Mouse (Mus musculus) spleen, postnatal 10 days (tissue): ENCODE results near the gene Itpr1.

Experiments used
- DNase-seq, 2 experiments: peaks; one replicate each; pipeline ENCODE4 v3.0.0; 2021 to 2022; ENCODE audit warnings: low spot score in 2 of 2

The Itpr1 gene

GRCm38 (mm10) chr6:108316951-108317350, 104.1 kb downstream of the Itpr1 start:
- no peak for DNase-seq

- DNase-seq = no peak
These were observed 108.8 kb downstream of the Itpr1 start for GRCm38 (mm10) chr6:108321653-108322052.

- DNase-seq = no peak
These were observed 111.6 kb downstream of the Itpr1 start for GRCm38 (mm10) chr6:108324464-108325025.

- DNase-seq = no peak
These were observed 112.5 kb downstream of the Itpr1 start for GRCm38 (mm10) chr6:108325400-108325799.

GRCm38 (mm10) chr6:108325948-108326411, 113.1 kb downstream of the Itpr1 start:
- DNase-seq = no peak

- no peak for DNase-seq
These were observed 113.9 kb downstream of the Itpr1 start for GRCm38 (mm10) chr6:108326751-108327161.

DNA sequence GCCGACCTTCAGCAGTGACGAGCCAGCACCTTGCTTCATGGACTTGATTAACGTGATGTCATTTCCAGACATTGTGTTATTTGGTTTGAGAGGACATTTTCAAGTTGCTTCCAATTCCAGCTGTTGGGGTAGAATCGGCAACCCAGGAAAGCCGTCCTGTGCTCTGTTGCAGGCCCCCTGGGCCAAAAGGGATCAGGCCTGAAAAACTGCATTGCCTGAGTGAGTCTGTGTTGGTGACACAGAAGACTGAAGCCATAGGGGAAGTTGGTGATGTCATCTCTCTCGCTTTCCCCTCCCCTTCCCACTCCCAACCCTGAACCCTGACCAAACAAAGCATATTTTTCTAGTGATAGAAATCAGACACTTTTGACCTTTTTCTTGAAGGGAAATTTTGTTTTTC, 114.7 kb downstream of the Itpr1 start:
- DNase-seq = no peak

DNA sequence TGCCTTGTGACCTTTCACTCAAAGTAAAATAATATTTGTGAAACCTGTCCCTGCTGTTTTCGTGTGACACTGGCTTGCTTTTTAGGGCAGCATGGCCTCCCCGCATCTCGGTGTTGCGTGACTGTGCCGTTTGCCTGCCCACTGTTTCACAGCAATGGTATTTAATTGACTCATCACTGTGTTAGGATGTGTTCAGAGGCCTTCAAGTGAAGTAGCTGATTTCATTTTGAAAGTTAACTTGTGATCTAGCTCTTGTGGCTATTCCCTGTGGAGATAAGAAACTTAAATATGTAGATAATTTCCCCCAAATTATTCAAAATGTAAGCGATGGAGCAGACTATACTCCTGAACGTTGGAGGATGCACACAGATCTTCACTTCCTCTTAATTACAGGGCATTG, 115.4 kb downstream of the Itpr1 start:
- no peak for DNase-seq

DNA sequence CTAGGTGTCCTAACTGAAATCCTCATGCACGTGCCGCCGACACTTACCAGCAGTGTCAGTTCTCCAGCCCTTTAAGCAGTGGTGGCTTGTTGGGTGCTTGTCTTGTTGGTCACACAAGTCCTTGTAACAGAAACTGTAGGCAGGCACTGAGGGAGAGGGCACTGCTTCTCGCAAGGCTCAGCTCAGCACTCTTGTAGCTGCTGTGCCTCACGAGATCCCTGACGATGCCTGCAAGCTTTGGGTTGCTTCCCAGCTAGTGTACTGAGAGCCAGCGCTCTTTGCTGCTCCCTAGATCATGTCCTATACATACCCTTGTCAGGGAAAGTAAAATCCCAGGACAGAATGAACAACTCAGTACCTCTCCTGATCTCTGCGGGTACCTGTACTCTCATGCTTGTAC, 117.6 kb downstream of the Itpr1 start:
- no peak for DNase-seq

DNA sequence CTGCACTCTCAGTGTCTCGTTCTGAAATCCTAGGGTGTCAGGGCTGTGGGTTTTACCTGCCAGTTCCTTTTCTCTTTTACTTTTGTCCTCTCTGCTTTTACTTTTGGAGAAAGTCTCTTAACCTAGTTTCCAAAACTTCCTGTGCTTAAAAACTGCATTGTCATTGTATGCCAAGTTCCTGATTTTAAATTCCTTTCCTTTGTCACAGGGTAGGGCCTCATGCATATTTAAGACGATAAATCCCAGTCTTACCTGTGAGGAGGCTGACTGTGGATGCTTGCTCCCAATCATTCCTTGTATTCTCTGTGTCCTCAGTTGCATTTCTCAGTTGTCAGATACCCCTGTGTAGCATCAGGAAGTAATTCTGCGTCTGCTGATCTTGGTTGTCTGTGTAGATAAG, 118.4 kb downstream of the Itpr1 start:
- no peak for DNase-seq

GRCm38 (mm10) chr6:108334059-108334458, 121.2 kb downstream of the Itpr1 start:
- DNase-seq = no peak

GRCm38 (mm10) chr6:108335202-108335823, 122.4 kb downstream of the Itpr1 start:
- DNase-seq = no peak

- DNase-seq = no peak
These were observed 123.6 kb downstream of the Itpr1 start for GRCm38 (mm10) chr6:108336506-108336905.

- no peak for DNase-seq
These were observed 124.4 kb downstream of the Itpr1 start for GRCm38 (mm10) chr6:108337289-108337688.

- DNase-seq = no peak
These were observed 125.5 kb downstream of the Itpr1 start for GRCm38 (mm10) chr6:108338362-108338761.

DNA sequence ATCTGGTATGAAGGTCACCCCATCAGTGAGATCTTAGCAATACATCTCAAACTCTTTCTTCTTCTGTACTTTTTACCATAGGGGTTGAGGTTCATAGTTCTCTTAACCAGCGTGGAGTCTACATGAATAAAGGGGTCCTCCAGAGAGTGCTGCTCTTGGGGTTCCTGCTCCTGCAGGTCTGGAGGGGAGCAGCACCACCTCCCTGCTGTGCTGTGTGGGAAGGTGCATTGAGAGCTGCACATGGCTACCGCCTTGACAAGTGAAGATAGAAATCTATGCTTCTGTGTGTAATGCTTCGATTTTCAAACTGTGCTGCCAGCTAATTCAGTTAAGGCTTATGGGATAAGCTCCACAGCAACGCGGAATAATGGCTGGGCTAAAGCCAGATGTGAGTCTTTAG, 130.1 kb downstream of the Itpr1 start:
- no peak for DNase-seq

DNA sequence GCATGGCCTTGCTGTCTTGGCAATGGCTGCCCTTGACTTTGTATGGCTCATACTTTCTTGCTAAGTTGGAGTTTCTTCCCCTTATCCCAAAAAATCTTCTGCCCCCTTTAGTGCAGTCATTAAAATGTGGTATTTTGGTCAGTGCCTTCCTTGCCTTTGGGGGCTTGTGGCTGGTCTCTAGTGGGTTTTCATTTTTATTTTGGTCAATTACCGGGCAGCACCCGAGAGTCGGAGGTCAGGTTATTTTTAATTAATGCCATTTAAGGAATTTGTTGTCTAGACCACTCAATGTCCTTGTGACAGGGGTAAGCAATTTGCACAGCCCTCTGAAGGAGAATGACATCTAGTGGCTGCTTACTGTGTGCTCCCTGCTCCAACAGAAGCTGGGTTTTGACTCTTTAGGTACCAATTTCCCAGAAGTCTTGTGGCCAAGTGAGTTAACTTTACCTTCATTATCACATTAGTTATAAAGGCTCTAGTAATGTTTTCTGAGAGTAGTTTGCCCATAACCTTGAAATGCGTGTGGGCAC, 130.9 kb downstream of the Itpr1 start:
- DNase-seq = no peak

DNA sequence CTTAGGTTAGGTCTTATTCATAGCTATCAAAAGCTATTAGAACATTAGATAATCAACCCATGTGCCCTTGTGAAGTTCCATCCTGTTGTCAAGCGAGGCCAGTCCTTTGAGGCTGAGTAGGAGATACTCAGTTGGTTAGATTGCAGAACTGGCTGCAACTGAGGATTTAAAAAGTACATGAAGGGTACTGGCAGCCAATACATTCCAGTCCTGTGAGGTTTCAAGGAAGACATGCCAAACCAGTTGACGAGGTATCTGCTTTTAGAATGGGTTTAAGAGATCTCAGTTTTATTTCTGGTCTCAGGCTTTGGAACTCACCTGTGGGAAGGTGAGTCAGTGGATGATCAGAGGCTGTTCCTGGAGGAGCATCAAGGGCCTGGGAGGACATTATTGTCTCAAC, 137.9 kb downstream of the Itpr1 start:
- DNase-seq = no peak

- DNase-seq = no peak
These were observed 139.1 kb downstream of the Itpr1 start for GRCm38 (mm10) chr6:108351998-108352397.

DNA sequence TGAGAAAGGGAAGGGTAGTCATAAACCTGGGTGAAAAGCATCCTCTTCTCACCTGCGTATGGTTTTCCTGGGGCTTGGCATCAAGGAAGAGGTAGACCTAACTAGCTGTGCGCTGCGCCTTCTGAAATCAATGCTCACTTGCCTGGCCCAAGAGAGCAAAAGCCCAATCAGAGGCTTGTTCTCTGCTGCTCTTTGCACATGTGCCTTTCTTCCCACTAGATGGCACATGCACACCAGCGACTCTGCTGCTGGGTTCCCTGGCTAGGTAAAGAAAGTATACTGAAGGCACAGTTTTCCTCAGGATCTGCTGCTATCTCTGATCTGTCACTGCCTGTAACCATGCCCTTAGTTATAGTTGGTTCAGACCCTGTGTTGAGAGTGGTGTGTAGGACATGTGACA, 154.5 kb downstream of the Itpr1 start:
- DNase-seq = no peak

GRCm38 (mm10) chr6:108369031-108369430, 156.1 kb downstream of the Itpr1 start:
- no peak for DNase-seq

DNA sequence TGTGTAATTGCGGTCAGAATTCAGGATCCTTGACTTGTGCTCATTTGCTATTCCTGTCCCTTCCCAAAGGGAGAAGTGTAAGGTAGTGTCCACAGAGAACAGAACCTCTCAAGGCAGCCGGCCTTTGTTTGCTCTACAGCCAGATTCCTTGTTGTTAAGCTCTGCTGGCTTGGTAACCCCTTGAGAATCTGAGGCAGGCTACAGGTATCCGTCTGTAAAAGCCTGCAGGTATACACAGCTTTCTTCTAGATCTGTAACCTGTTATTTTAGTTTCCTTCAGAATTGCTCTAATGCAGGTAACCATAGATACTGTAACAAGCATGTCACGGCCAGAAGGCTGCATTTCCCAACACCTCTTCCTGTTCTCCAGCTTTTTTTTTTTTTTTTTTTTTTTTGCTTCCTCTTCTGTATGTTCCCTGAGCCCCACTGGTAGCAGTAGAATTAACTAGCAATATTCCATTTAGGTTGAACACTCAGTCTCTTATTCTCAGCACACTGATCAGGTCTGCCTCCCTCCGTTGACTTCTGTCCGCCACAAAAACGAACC, 158.5 kb downstream of the Itpr1 start:
- no peak for DNase-seq

- no peak for DNase-seq
These were observed 161.1 kb downstream of the Itpr1 start for GRCm38 (mm10) chr6:108374019-108374418.
